Mouse (Mus musculus) lung, adult 2 months (tissue): ENCODE data around the gene Ankrd49.
A peak's percentile ranks its signal among the peaks of the same experiment; 100 is the strongest.

Source experiments
- CTCF ChIP-seq: fragments of 200-500 bp; IDR thresholded peaks from 2 replicates; pipeline ENCODE4 v1.5.1; 2011; ENCODE audit warnings: mild to moderate bottlenecking, low read length, control low read depth; ENCODE audit not compliant: insufficient read depth
- POLR2A ChIP-seq: fragments of 200-500 bp; IDR thresholded peaks from 2 replicates; pipeline ENCODE4 v1.6.1; 2011; ENCODE audit warnings: low read depth, mild to moderate bottlenecking, control low read depth, low read length, borderline replicate concordance; ENCODE audit errors: extremely low read depth

GRCm38 (mm10) chr9:14784039-14785002 lies at the start of gene Ankrd49, which contains the start of gene Mre11a:
- no peak for TF ChIP-seq CTCF
- peak; percentile 66 for TF ChIP-seq POLR2A
